Mouse (Mus musculus) bone marrow, adult 2 months (tissue): Measurements from ENCODE around the gene Fbxw8. TPM values are rescaled to one million over a fixed set of nuclear protein-coding genes. Genes with fewer than 3 reads are reported as not detected.

Experiments
- H3K27ac ChIP-seq: fragments of 200-500 bp; 2 replicates; pipeline ENCODE4 v1.5.1; 2012; ENCODE audit warnings: low read depth, mild to moderate bottlenecking, control low read depth, inconsistent platforms, low read length; ENCODE audit not compliant: control insufficient read depth, poor library complexity, insufficient read depth
- H3K4me1 ChIP-seq: fragments of 200-500 bp; 2 replicates; pipeline ENCODE4 v1.6.1; 2011; ENCODE audit warnings: low read length; ENCODE audit not compliant: control insufficient read depth, insufficient read depth
- H3K4me3 ChIP-seq: fragments of 200-500 bp; replicated peaks from 2 replicates; pipeline ENCODE3; 2011; ENCODE audit warnings: mild to moderate bottlenecking, low read depth, low read length, control low read depth; ENCODE audit not compliant: control insufficient read depth
- CTCF ChIP-seq: fragments of 200-500 bp; IDR thresholded peaks from 2 replicates; pipeline ENCODE4 v1.5.1; 2011; ENCODE audit warnings: low read length, control low read depth; ENCODE audit not compliant: control insufficient read depth, insufficient read depth
- POLR2A ChIP-seq: fragments of 200-500 bp; IDR thresholded peaks from 2 replicates; pipeline ENCODE4 v1.6.1; 2011; ENCODE audit warnings: low read depth, mild to moderate bottlenecking, control low read depth, low read length, borderline replicate concordance; ENCODE audit not compliant: control insufficient read depth
- WGBS: fragments of 180-500 bp; shearing (Covaris S2); methylation state at CpG from one replicate; pipeline ENCODE4 v1.1.7; 2018; 5-methylcytosine and 5-hydroxymethylcytosine counted together
- polyA plus RNA-seq: library from polyadenylated mRNA; stranded (reverse); fragments of >200 nt; gene quantifications from 2 replicates; pipeline ENCODE4 v1.2.4, GENCODE M21; 2011; ENCODE audit warnings: low replicate concordance; ENCODE audit not compliant: missing spikeins, insufficient read depth, insufficient read length

The Fbxw8 gene
- polyA plus RNA-seq, 1 experiment, result 7.5 TPM

GRCm38 (mm10) chr5:118090837-118091236 is 64.4 kb downstream of the Fbxw8 start:
- 92% methylated on average over 2 of the region's 2 CpGs for WGBS
- TF ChIP-seq POLR2A, result no peak
- TF ChIP-seq CTCF, result peak; percentile 52
- H3K4me3 ChIP-seq, result no peak overlapping the region
- H3K4me1 ChIP-seq, result no peaks in the 10 kb centered on the region
- H3K27ac ChIP-seq, result no peak overlapping the region

GRCm38 (mm10) chr5:118090101-118090500 is 65.2 kb downstream of the Fbxw8 start:
- Histone ChIP-seq H3K27ac (no peak overlapping the region), H3K4me3 (no peak overlapping the region), H3K4me1 (no peaks in the 10 kb centered on the region)
- TF ChIP-seq POLR2A (no peak), CTCF (no peak)
- 91% methylated on average over 6 of the region's 6 CpGs for WGBS

- no peak overlapping the region for H3K4me3 ChIP-seq
- TF ChIP-seq CTCF, result no peak
- no peak for TF ChIP-seq POLR2A
- H3K27ac ChIP-seq, result no peak overlapping the region
- WGBS, result 74% methylated on average over 7 of the region's 7 CpGs
- peaks cover 1% of the 10 kb centered on the region; the same call in 1 of the 2 replicates for H3K4me1 ChIP-seq
These were observed 66.2 kb downstream of the Fbxw8 start for GRCm38 (mm10) chr5:118089102-118089501.

- Histone ChIP-seq H3K4me3 (no peak overlapping the region), H3K4me1 (peaks cover 5% of the 10 kb centered on the region), H3K27ac (no peak overlapping the region)
- WGBS, result 89% methylated on average over 7 of the region's 7 CpGs
- TF ChIP-seq CTCF, result no peak
- TF ChIP-seq POLR2A, result no peak
These were observed 68.3 kb downstream of the Fbxw8 start for GRCm38 (mm10) chr5:118086956-118087355.

- TF ChIP-seq POLR2A, result no peak
- WGBS, result 79% methylated on average over 7 of the region's 7 CpGs
- Histone ChIP-seq H3K4me3 (no peak overlapping the region), H3K4me1 (peaks cover 10% of the 10 kb centered on the region), H3K27ac (no peak overlapping the region)
These were observed 70.0 kb downstream of the Fbxw8 start for GRCm38 (mm10) chr5:118085313-118085712.

- TF ChIP-seq CTCF (no peak), POLR2A (no peak)
- 80% methylated on average over 10 of the region's 10 CpGs for WGBS
- H3K27ac ChIP-seq, result no peak overlapping the region
- H3K4me1 ChIP-seq, result peaks cover 10% of the 10 kb centered on the region
- no peak overlapping the region for H3K4me3 ChIP-seq
These were observed 71.0 kb downstream of the Fbxw8 start for GRCm38 (mm10) chr5:118084171-118084727.

- Histone ChIP-seq H3K27ac (no peak overlapping the region; the same call in 1 of the 2 replicates), H3K4me3 (no peak overlapping the region), H3K4me1 (peaks cover 10% of the 10 kb centered on the region)
- 72% methylated on average over 12 of the region's 12 CpGs for WGBS
- TF ChIP-seq CTCF (no peak), POLR2A (no peak)
These were observed 72.1 kb downstream of the Fbxw8 start for GRCm38 (mm10) chr5:118083060-118083638.

GRCm38 (mm10) chr5:118081996-118082395 is 73.3 kb downstream of the Fbxw8 start:
- TF ChIP-seq CTCF, result no peak
- TF ChIP-seq POLR2A, result no peak
- peaks cover 10% of the 10 kb centered on the region for H3K4me1 ChIP-seq
- 3% methylated on average over 6 of the region's 6 CpGs for WGBS
- H3K4me3 ChIP-seq, result no peak overlapping the region
- 0 out of 2 replicates have a peak overlapping the region, but pooled peaks have one; percentile 21 for H3K27ac ChIP-seq
